Mouse (Mus musculus) thymus, adult 18-20 months (tissue): ENCODE measurements around the gene Cbx5.
"Not testable (repeated sequence)": the region's sequence is repeated elsewhere in the genome, so short reads cannot be mapped to it uniquely, and the experiment has no call there.

Experiments
- DNase-seq, 2 experiments: peaks; one replicate each; pipeline ENCODE4 v3.0.0; 2022; ENCODE audit warnings: mixed read lengths in 2 of 2

The Cbx5 gene

GRCm38 (mm10) chr15:103250195-103250740 lies 10.7 kb upstream of the Cbx5 start:
- DNase-seq = peak; percentile 47 to 57

- not testable (repeated sequence) for DNase-seq
Measured at GRCm38 (mm10) chr15:103249511-103249910, 9.9 kb upstream of the Cbx5 start.

- no peak for DNase-seq
Measured at GRCm38 (mm10) chr15:103248401-103249313, 9.0 kb upstream of the Cbx5 start.

- DNase-seq = no peak
Measured at GRCm38 (mm10) chr15:103247782-103248400, 8.3 kb upstream of the Cbx5 start.

GRCm38 (mm10) chr15:103247078-103247781 lies 7.6 kb upstream of the Cbx5 start:
- DNase-seq = no peak

GRCm38 (mm10) chr15:103245616-103246015 lies 6.0 kb upstream of the Cbx5 start:
- no peak for DNase-seq

GRCm38 (mm10) chr15:103242885-103243284 lies 3.3 kb upstream of the Cbx5 start:
- DNase-seq = no peak

GRCm38 (mm10) chr15:103241071-103242018 lies 1.7 kb upstream of the Cbx5 start:
- DNase-seq = not testable (repeated sequence)

- peak; percentile 88 to 96 for DNase-seq
Measured at GRCm38 (mm10) chr15:103240160-103241028, 778 bp upstream of the Cbx5 start, which contains the start of gene Hnrnpa1. Gene Hnrnpa1, plus strand, starts transcription at chr15:103240432.

- peak; percentile 83 to 94 for DNase-seq
Measured at GRCm38 (mm10) chr15:103239130-103239684, 409 bp downstream of the Cbx5 start.

GRCm38 (mm10) chr15:103237295-103237694 lies 2.3 kb downstream of the Cbx5 start:
- DNase-seq = no peak

GRCm38 (mm10) chr15:103233119-103233518 lies 6.5 kb downstream of the Cbx5 start:
- no peak for DNase-seq

GRCm38 (mm10) chr15:103228904-103229303 lies 10.7 kb downstream of the Cbx5 start:
- no peak for DNase-seq

GRCm38 (mm10) chr15:103227572-103227971 lies 12.0 kb downstream of the Cbx5 start:
- DNase-seq = no peak

- no peak for DNase-seq
Measured at GRCm38 (mm10) chr15:103227022-103227421, 12.6 kb downstream of the Cbx5 start.

- DNase-seq = no peak
Measured at GRCm38 (mm10) chr15:103224161-103224560, 15.5 kb downstream of the Cbx5 start.

GRCm38 (mm10) chr15:103221386-103221785 lies 18.2 kb downstream of the Cbx5 start:
- DNase-seq = no peak

- no peak for DNase-seq
Measured at GRCm38 (mm10) chr15:103220785-103221184, 18.8 kb downstream of the Cbx5 start.

- DNase-seq = no peak
Measured at GRCm38 (mm10) chr15:103216052-103216451, 23.6 kb downstream of the Cbx5 start.
